In genomic region chr12:5119286-5119685, GRCm38 (mm10) we compare ENCODE assay signal across 8 mouse cellular contexts.
DNase-seq lines count a peak whose midpoint lies in the region; ATAC-seq lines count a peak whose summit lies in the region.

No protein-coding gene starts in this region.

- peaks cover 5 to 7% of the 10 kb centered on the region in 2 experiments; a peak in 2 of 4 replicates for H3K4me1 ChIP-seq in heart, embryonic 14.5 days (ENCODE audit: control insufficient read depth in 2 of 2, insufficient read depth in 2 of 2, low read length in 2 of 2)
- peaks cover 23% of the 10 kb centered on the region for H3K4me1 ChIP-seq in embryonic facial prominence, embryonic 10.5 days
- peaks cover 8% of the 10 kb centered on the region; the same call in 1 of the 2 replicates for H3K4me1 ChIP-seq in hindbrain, embryonic 14.5 days (replicated peaks; ENCODE audit: control insufficient read depth, insufficient read depth, low read length)
- peaks cover 18% of the 10 kb centered on the region for H3K4me1 ChIP-seq in midbrain, embryonic 10.5 days

- no peaks in the 10 kb centered on the region for H3K9me3 ChIP-seq in heart, embryonic 14.5 days (ENCODE audit: control insufficient read depth, low read length)
- no peaks in the 10 kb centered on the region for H3K9me3 ChIP-seq in embryonic facial prominence, embryonic 10.5 days
- no peaks in the 10 kb centered on the region for H3K9me3 ChIP-seq in hindbrain, embryonic 14.5 days (ENCODE audit: control insufficient read depth, low read length)
- no peaks in the 10 kb centered on the region for H3K9me3 ChIP-seq in midbrain, embryonic 10.5 days (replicated peaks)

- intact Hi-C loops in heart, postnatal 14 days (cut with DNase I) = no loop called here

- peak overlapping the region; percentile 10 to 24; a peak in 3 of 4 replicates for H3K4me3 ChIP-seq in heart, embryonic 14.5 days (ENCODE audit: control insufficient read depth in 1 of 2, insufficient read depth in 1 of 2, low read depth in 1 of 2, low read length in 2 of 2)
- H3K4me3 ChIP-seq in embryonic facial prominence, embryonic 10.5 days = peak overlapping the region; percentile 36
- peak overlapping the region; percentile 19 for H3K4me3 ChIP-seq in hindbrain, embryonic 14.5 days (replicated peaks; ENCODE audit: low read length)
- peak overlapping the region; percentile 47 for H3K4me3 ChIP-seq in midbrain, embryonic 10.5 days

- WGBS in heart, embryonic 14.5 days = 55% methylated on average over 9 of the region's 9 CpGs
- WGBS in embryonic facial prominence, embryonic 10.5 days = 60% methylated on average over 9 of the region's 9 CpGs
- WGBS in hindbrain, embryonic 14.5 days = 47% methylated on average over 9 of the region's 9 CpGs
- 59% methylated on average over 9 of the region's 9 CpGs for WGBS in midbrain, embryonic 10.5 days

- H3K36me3 ChIP-seq in heart, embryonic 14.5 days (ENCODE audit: control insufficient read depth, insufficient read depth, low read length) = no peaks in the 10 kb centered on the region
- no peaks in the 10 kb centered on the region for H3K36me3 ChIP-seq in embryonic facial prominence, embryonic 10.5 days (replicated peaks)
- H3K36me3 ChIP-seq in hindbrain, embryonic 14.5 days (replicated peaks; ENCODE audit: control insufficient read depth, insufficient read depth) = no peaks in the 10 kb centered on the region
- no peaks in the 10 kb centered on the region for H3K36me3 ChIP-seq in midbrain, embryonic 10.5 days

- no peak overlapping the region for H3K27ac ChIP-seq in heart, embryonic 14.5 days (replicated peaks in 1 of 2; ENCODE audit: control insufficient read depth in 1 of 2, insufficient read depth in 1 of 2, low read depth in 2 of 2, low read length in 2 of 2)
- H3K27ac ChIP-seq in embryonic facial prominence, embryonic 10.5 days (replicated peaks) = no peak overlapping the region
- H3K27ac ChIP-seq in hindbrain, embryonic 14.5 days = peak overlapping the region; percentile 33
- peak overlapping the region; percentile 14; the same call in 1 of the 2 replicates for H3K27ac ChIP-seq in midbrain, embryonic 10.5 days (replicated peaks)

- H3K9ac ChIP-seq in heart, embryonic 14.5 days (ENCODE audit: low read length) = no peak overlapping the region
- peak overlapping the region; percentile 46 for H3K9ac ChIP-seq in hindbrain, embryonic 14.5 days

- no peak for ATAC-seq in heart, embryonic 14.5 days (ENCODE audit: insufficient number of reproducible peaks, insufficient read depth, low FRiP score, low read depth)
- peak; percentile 11 for ATAC-seq in hindbrain, embryonic 14.5 days (ENCODE audit: low FRiP score)

- H3K4me2 ChIP-seq in heart, embryonic 14.5 days (ENCODE audit: low read length) = peak overlapping the region; percentile 62
- peak overlapping the region; percentile 50 for H3K4me2 ChIP-seq in hindbrain, embryonic 14.5 days (replicated peaks)

- H3K27me3 ChIP-seq in heart, embryonic 14.5 days (ENCODE audit: control insufficient read depth, insufficient read depth, low read length) = no peaks in the 10 kb centered on the region
- H3K27me3 ChIP-seq in embryonic facial prominence, embryonic 10.5 days (replicated peaks; ENCODE audit: low read depth, poor library complexity, severe bottlenecking) = no peaks in the 10 kb centered on the region
- no peaks in the 10 kb centered on the region for H3K27me3 ChIP-seq in hindbrain, embryonic 14.5 days (ENCODE audit: control insufficient read depth, insufficient read depth, low read length)
- no peaks in the 10 kb centered on the region for H3K27me3 ChIP-seq in midbrain, embryonic 10.5 days (ENCODE audit: low read depth, poor library complexity, severe bottlenecking)

- DNase-seq in heart, postnatal 14 days = no peak
- no peak for DNase-seq in embryonic facial prominence, embryonic 10.5 days (ENCODE audit: low spot score)
- no peak for DNase-seq in hindbrain, embryonic 14.5 days (ENCODE audit: low spot score)
- no peak for DNase-seq in midbrain, embryonic 10.5 days (ENCODE audit: low spot score)
- no peak for DNase-seq in ovary, postnatal 10 days (ENCODE audit: low spot score)
- DNase-seq in spleen, postnatal 14 days (ENCODE audit: low spot score in 2 of 2) = no peak
- no peak for DNase-seq in lung, postnatal 4 days

Comparison
In these comparisons a context has a peak if more than half of its experiments do, and no peak if none do; other contexts are left out.
1. H3K27ac ChIP-seq: peak in hindbrain, embryonic 14.5 days (single experiment) and midbrain, embryonic 10.5 days (single experiment); none in heart, embryonic 14.5 days (0 of 2) and embryonic facial prominence, embryonic 10.5 days (single experiment).
2. Peak in every context shown above with its lines, with median percentiles within 50 percentile points of each other: H3K4me3 ChIP-seq.